Mouse (Mus musculus) effector memory CD4-positive, alpha-beta T cell, adult 5 months (primary cell): Measurements from ENCODE around the gene Pth1r. TPM values are rescaled to one million over a fixed set of nuclear protein-coding genes. Genes with fewer than 3 reads are reported as not detected.

ENCODE experiments used
- polyA plus RNA-seq: library from polyadenylated mRNA; unstranded; fragments of 100-300 nt; shearing (Covaris generic); gene quantifications from one replicate; pipeline ENCODE4 v1.2.1, GENCODE M21; 2017

Pth1r gene
- not detected for polyA plus RNA-seq

DNA sequence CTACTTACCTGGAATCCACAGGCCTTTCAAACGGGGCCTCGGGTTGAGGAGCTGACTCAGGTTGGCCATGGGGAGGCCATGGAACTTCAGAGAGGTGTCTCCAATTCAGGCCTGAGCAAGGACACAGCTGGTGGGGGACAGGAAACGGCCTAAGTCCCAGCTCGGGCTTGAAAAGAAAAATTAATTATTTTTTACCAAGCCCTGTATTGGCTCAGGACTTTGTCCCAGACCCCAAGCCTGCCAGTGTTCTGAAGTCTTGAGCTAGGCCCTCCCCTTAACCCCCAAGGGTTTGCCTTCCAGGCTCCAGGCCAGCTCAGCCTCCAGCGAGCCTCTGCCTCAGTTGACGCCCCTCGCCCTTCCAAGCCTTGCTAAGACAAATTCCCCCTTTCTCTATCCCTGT, at the start of gene Pth1r:
TSS of gene Pth1r (minus strand) at position 185 of the 400 bp plus-strand sequence.

DNA sequence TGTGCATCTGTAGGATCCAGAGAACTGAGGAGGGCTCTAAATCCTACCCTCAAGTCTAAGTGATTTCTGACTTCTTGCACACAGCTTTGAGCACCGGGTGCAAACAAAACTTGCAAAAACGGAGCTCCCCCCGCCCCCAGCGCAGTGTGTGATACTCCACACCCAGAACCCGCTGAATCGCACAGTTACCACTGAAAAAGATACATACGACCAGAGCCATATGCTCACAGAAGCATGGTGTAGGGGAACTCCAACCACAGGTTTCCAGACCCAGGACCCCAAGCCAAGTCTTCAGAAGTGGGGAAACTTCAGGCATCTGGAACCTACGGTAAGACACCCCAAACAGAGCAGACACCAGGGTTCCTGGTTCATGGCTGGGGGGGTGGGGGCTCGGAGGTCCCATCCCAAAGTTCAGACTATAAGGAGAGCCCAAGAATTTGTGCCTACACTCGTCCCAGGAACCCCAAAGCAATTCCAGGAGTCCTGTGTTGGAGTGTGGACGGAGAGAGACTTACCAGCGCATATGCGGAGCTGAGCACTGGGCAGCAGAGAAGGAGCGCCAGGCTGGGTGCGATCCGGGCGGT, 5.1 kb downstream of the Pth1r start, which contains the start of gene Myl3:
TSS of gene Myl3 (plus strand) at position 151 of the 584 bp plus-strand sequence.

Other genes starting within 250 kb of the Pth1r start
- 37.8 TPM for gene Setd2, start 214.5 kb downstream of the Pth1r start, polyA plus RNA-seq
- 1.8 TPM for gene Nradd, start 122.7 kb downstream of the Pth1r start, polyA plus RNA-seq
- gene Nbeal2, start 93.0 kb downstream of the Pth1r start, polyA plus RNA-seq, result 74.0 TPM
- gene Ccdc12, start 90.6 kb downstream of the Pth1r start, polyA plus RNA-seq, result 179 TPM
- gene Myl3, start 5.3 kb downstream of the Pth1r start, polyA plus RNA-seq, result not detected
- gene Prss42, start 51.0 kb upstream of the Pth1r start, polyA plus RNA-seq, result not detected
- not detected for gene Prss44, start 66.8 kb upstream of the Pth1r start, polyA plus RNA-seq
- gene Prss43, start 79.5 kb upstream of the Pth1r start, polyA plus RNA-seq, result not detected
- not detected for gene Prss45, start 87.4 kb upstream of the Pth1r start, polyA plus RNA-seq
- not detected for gene Prss46, start 97.4 kb upstream of the Pth1r start, polyA plus RNA-seq
- not detected for gene Prss50, start 110.8 kb upstream of the Pth1r start, polyA plus RNA-seq
- 23.4 TPM for gene Als2cl, start 132.7 kb upstream of the Pth1r start, polyA plus RNA-seq
- gene Tmie, start 133.0 kb upstream of the Pth1r start, polyA plus RNA-seq, result 0.92 TPM
- gene Fam240a, start 169.7 kb upstream of the Pth1r start, polyA plus RNA-seq, result not detected
- gene Tdgf1, start 199.0 kb upstream of the Pth1r start, polyA plus RNA-seq, result 0.57 TPM
- not detected for gene Lrrc2, start 204.4 kb upstream of the Pth1r start, polyA plus RNA-seq
- gene Rtp3, start 243.4 kb upstream of the Pth1r start, polyA plus RNA-seq, result not detected